Mouse (Mus musculus) layer of hippocampus, adult 2 months (tissue): ENCODE results near the gene Cdc42bpa. TPM values are rescaled to one million over a fixed set of nuclear protein-coding genes. Genes with fewer than 3 reads are reported as not detected.

Experiments used
- DNase-seq, 2 experiments: peaks; one replicate each; pipeline ENCODE4 v3.0.0; 2022; ENCODE audit warnings: low spot score in 2 of 2
- H3K27ac ChIP-seq: fragments of 200-600 bp; 2 replicates; pipeline ENCODE4 v1.8.1; 2022
- H3K4me3 ChIP-seq: fragments of 200-600 bp; 2 replicates; pipeline ENCODE4 v1.8.1; 2022; ENCODE audit warnings: mild to moderate bottlenecking
- CTCF ChIP-seq: fragments of 200-600 bp; conservative IDR thresholded peaks from 2 replicates; pipeline ENCODE4 v1.8.1; 2022; ENCODE audit warnings: antibody characterized with exemption, mild to moderate bottlenecking, moderate library complexity
- total RNA-seq, 2 experiments: library from RNA; stranded (reverse); gene quantifications; 2 replicates each; pipeline ENCODE4 v1.2.3; 2021

Gene Cdc42bpa
- total RNA-seq, 2 experiments from 2014 or later: 229 to 247 TPM

DNA sequence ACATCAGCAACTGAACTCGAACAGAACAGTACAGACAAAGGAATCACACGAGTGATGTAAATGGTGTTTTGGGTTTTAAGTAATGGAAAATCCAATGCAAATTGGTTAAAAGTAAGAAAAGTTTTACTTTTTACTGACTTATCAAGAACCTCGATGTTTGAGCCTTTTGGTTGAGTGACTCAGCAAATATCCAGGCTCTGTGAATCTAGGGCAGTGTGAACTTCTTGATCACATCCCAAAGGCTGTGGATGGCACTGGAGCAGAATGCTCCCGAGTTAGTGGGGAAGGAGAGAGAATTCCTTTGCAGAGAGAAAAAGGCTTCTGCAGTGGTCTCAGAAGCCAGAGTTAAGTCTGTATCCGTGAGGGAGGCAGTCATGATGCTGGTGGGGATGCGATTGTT lies 14.7 kb downstream of the Cdc42bpa start:
- no peak for TF ChIP-seq CTCF
- DNase-seq: no peak
- Histone ChIP-seq H3K4me3 (no peak overlapping the region), H3K27ac (peak overlapping the region; percentile 21)

- DNase-seq: no peak
- TF ChIP-seq CTCF: no peak
- Histone ChIP-seq H3K4me3 (no peak overlapping the region), H3K27ac (peak overlapping the region; percentile 21)
Observed at GRCm38 (mm10) chr1:179975645-179976275, 15.5 kb downstream of the Cdc42bpa start.

DNA sequence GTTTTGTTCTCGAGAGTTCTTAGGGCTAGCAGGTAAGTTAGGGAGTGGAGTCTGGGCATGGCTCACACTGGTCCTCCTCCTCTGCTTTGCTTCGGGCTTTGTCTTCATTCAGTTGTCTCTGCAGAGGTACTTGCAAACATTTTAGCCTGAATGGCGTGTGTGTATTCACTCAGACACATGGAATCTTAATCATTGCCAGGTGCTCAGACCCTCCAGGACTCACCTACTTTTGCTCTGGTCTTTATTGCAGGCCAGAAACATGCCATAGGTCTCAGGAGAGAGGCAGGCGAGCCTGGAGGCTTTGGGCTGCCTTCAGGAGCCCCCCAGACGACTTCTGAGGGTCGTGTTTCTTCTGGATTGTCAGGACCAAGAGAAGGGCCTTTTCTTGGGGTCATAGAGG lies 17.2 kb downstream of the Cdc42bpa start:
- no peak for DNase-seq
- no peak overlapping the region for H3K27ac ChIP-seq
- no peak overlapping the region for H3K4me3 ChIP-seq
- no peak for TF ChIP-seq CTCF

DNA sequence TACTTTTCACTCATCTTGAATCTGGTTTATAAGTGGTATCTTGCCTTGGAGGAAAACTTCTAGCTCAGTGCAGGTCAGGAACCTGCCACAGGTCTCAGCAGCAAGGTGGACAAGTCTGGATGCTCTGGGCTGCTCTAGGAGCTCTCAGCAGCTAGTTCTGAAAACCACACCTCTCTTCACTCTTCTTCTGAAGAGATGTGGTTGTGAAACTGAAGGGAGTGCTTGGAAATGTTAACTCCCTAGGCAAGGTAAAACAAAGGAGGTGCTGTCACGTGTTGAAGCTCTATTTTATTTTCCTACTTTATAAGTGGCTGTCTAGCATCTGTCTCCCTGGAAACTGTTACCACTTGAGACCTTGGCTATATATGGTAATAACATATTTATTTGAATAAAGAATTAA lies 18.5 kb downstream of the Cdc42bpa start:
- Histone ChIP-seq H3K4me3 (no peak overlapping the region), H3K27ac (no peak overlapping the region)
- no peak for TF ChIP-seq CTCF
- DNase-seq: no peak

DNA sequence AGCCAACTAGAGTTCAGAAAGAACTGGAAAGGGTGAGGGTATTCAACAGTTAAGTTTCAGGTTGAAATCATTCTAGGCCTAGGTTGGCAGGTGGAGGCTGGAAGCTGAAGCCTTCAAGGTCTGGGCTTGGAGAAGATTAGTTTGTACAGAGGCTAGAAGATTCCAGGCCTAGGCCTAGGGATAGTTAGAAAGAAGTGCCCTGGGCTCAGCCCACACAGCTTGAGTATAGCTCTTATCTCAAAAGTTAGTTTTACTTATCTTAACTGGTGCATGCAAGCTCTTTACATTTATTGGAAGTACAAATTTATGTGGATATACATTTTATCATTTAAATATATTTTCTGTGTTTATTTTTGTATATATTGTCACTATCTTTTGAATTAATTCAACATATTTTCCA lies 21.4 kb downstream of the Cdc42bpa start:
- Histone ChIP-seq H3K27ac (no peak overlapping the region), H3K4me3 (no peak overlapping the region)
- no peak for TF ChIP-seq CTCF
- no peak for DNase-seq

GRCm38 (mm10) chr1:179982183-179982582 lies 21.9 kb downstream of the Cdc42bpa start:
- H3K27ac ChIP-seq: no peak overlapping the region
- no peak for TF ChIP-seq CTCF
- no peak overlapping the region for H3K4me3 ChIP-seq
- DNase-seq: no peak

DNA sequence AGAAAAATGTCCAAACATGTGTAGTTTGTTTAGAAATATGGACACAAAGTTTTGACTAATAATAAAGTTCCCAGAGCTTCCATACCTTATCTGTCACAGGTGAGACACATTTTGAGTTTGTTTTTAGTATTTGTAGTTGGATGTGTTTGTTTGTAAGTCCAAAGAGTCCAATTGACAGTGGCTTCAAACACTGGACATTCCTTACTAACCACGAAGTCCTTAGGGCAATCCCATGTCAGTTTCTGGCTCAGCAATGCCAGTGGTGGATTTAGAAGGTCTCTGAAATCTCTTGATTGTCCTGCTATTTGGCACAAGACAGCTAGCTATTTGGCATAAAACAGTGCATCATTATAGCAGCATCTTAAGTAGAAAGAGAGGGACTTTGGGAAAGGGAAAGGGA lies 22.7 kb downstream of the Cdc42bpa start:
- no peak for DNase-seq
- no peak overlapping the region for H3K27ac ChIP-seq
- TF ChIP-seq CTCF: no peak
- H3K4me3 ChIP-seq: no peak overlapping the region

GRCm38 (mm10) chr1:179984171-179984570 lies 23.9 kb downstream of the Cdc42bpa start:
- no peak for DNase-seq
- TF ChIP-seq CTCF: no peak
- Histone ChIP-seq H3K27ac (no peak overlapping the region), H3K4me3 (no peak overlapping the region)

DNA sequence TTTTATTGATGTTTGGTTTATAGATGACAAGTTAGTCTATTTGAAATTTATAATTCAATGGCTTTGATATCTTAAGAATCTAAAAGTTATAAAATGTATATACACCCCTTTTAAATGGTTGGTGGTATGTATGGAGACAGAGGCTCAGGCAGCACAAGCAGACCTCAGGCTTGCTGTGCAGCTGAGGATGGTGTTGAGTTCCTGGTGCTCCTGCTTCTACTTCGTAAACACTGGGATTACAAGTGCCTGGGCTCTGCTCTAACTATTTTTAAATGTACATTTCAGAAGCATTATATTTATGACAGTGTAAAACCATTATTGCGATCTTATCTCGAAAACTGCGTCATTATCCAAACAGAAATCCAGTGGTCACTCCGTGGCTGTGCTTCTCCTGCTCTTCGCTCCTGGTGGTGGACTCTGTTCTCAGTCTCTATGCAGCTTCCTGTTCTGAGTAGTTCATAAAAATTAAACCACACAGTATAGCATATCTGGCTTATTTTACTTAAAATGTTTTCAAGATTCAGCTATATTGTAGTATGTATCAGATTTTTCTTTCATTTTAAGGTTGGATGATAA lies 31.5 kb downstream of the Cdc42bpa start:
- DNase-seq: no peak
- Histone ChIP-seq H3K27ac (no peak overlapping the region), H3K4me3 (no peak overlapping the region)
- TF ChIP-seq CTCF: no peak

DNA sequence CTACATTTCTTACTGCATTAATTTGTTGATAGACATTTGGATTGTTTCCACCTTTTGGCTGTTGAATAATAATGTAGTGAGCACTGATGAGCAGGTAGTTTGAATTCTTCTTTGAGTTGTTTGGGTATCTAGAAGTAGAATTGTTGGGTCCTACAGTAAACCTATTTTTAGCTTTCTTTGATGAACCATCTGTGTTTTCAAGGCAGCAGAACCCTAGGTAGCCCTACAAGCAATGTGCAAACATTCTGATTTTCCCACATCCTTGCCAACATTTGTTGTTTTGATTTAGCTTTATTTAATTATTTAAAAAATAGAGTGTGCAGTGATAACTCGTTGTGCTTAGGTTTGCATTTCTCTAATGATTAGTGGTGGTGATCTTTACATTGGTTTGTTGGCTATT lies 32.0 kb downstream of the Cdc42bpa start:
- no peak for DNase-seq
- no peak overlapping the region for H3K27ac ChIP-seq
- no peak overlapping the region for H3K4me3 ChIP-seq
- no peak for TF ChIP-seq CTCF

DNA sequence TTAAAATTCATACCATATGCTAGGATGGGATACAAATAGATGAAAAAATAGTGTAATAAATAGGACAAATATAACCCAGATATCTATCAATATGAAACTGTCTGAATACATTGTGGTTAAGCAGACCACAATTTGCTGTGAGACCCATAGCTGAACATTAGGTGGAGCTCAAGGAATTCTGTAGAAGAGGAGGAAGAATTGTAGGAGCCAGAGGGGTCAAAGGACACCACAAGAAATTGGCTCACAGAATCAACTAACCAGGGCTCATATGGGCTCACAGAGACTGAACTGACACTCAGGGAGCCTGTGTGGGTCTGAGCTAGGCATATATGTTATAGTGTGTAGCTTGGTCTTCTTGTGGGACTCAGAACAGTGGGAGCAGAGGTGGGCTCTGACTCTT lies 47.8 kb downstream of the Cdc42bpa start:
- DNase-seq: no peak
- no peak overlapping the region for H3K4me3 ChIP-seq
- no peak overlapping the region for H3K27ac ChIP-seq
- TF ChIP-seq CTCF: peak; percentile 68

DNA sequence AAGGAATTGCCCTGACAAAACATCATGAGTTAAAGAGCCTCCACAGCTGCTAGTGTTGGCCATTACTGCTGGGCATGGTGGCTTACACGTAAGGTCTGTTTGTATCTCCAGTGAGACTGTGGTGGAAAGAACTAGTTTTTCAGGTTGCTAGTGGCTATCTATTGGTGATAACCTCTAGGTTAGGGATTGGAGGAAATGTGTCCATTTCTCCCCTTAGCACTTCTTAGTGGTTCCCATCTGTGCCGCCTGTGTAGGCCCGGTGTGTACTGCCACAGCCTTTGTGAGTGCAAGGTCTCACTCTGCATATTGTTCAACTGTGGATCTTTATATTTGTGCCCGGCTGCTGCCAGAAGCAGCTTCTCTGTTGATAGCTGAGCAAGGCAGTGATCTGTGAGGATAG lies 53.2 kb downstream of the Cdc42bpa start:
- Histone ChIP-seq H3K4me3 (no peak overlapping the region), H3K27ac (no peak overlapping the region)
- TF ChIP-seq CTCF: no peak
- DNase-seq: no peak

- H3K27ac ChIP-seq: no peak overlapping the region
- no peak overlapping the region for H3K4me3 ChIP-seq
- no peak for TF ChIP-seq CTCF
- DNase-seq: no peak
Observed at GRCm38 (mm10) chr1:180018218-180018617, 57.9 kb downstream of the Cdc42bpa start.
